Mouse (Mus musculus) cerebellum, adult 9-10 months (tissue): ENCODE data around the gene Gm3542.
"Not testable (repeated sequence)": the region's sequence is repeated elsewhere in the genome, so short reads cannot be mapped to it uniquely, and the experiment has no call there.

Source experiments
- DNase-seq: peaks from one replicate; pipeline ENCODE4 v3.0.0; 2022

Gene Gm3542

DNA sequence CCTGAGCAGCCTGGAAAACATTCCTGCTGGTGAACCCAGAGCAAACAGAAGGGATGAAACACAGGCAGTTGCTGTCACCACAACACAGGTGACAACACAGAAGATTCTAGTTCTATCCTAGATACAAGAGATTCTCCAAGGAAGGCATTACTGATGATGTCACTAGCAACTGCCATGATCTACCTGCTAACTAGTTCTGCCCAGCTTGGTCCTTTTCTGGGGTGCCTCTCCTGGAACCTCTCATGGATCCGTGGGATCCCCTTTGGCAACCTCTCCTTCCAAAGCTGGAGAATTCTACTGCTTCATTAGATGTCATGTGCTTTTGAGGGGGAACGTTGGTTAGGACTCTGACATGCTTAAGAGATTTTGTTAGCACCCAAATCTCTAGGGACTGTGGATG lies at the start of gene Gm3542:
TSS of gene Gm3542 (minus strand) at position 101 of the 400 bp plus-strand sequence.
- DNase-seq, result not testable (repeated sequence)
